Mouse (Mus musculus) erythroblast, embryonic 14.5 days (primary cell): ENCODE results near the gene Ncapd3. TPM values are rescaled to one million over a fixed set of nuclear protein-coding genes. Genes with fewer than 3 reads are reported as not detected.

Experiments used
- H3K27me3 ChIP-seq: 2 replicates; pipeline ENCODE4 v1.6.1; 2012; ENCODE audit warnings: inconsistent platforms; ENCODE audit not compliant: control insufficient read depth
- H3K36me3 ChIP-seq: 2 replicates; pipeline ENCODE4 v1.6.1; 2012; ENCODE audit warnings: mild to moderate bottlenecking, inconsistent platforms; ENCODE audit not compliant: control insufficient read depth
- H3K4me1 ChIP-seq: 2 replicates; pipeline ENCODE4 v1.6.1; 2012; ENCODE audit warnings: inconsistent platforms; ENCODE audit not compliant: control insufficient read depth
- H3K4me3 ChIP-seq: replicated peaks from 2 replicates; pipeline ENCODE3; 2012; ENCODE audit warnings: moderate library complexity, mild to moderate bottlenecking, inconsistent platforms
- H3K9me3 ChIP-seq: 2 replicates; pipeline ENCODE4 v1.6.1; 2012; ENCODE audit warnings: low read length, inconsistent platforms, mixed read lengths; ENCODE audit not compliant: control insufficient read depth
- GATA1 ChIP-seq: IDR thresholded peaks from 2 replicates; pipeline ENCODE4 v1.6.1; 2012; ENCODE audit warnings: low read length, inconsistent platforms, mixed read lengths
- TAL1 ChIP-seq: IDR thresholded peaks from 3 replicates; pipeline ENCODE4 v1.6.1; 2012; ENCODE audit warnings: low read length, inconsistent platforms, mixed read lengths
- polyA plus RNA-seq: library from polyadenylated mRNA; stranded (reverse); fragments of >175 nt; gene quantifications from 2 replicates; pipeline ENCODE4 v1.2.3, GENCODE M21; 2012

Ncapd3 gene
- polyA plus RNA-seq, 1 experiment, result 1.2 TPM

DNA sequence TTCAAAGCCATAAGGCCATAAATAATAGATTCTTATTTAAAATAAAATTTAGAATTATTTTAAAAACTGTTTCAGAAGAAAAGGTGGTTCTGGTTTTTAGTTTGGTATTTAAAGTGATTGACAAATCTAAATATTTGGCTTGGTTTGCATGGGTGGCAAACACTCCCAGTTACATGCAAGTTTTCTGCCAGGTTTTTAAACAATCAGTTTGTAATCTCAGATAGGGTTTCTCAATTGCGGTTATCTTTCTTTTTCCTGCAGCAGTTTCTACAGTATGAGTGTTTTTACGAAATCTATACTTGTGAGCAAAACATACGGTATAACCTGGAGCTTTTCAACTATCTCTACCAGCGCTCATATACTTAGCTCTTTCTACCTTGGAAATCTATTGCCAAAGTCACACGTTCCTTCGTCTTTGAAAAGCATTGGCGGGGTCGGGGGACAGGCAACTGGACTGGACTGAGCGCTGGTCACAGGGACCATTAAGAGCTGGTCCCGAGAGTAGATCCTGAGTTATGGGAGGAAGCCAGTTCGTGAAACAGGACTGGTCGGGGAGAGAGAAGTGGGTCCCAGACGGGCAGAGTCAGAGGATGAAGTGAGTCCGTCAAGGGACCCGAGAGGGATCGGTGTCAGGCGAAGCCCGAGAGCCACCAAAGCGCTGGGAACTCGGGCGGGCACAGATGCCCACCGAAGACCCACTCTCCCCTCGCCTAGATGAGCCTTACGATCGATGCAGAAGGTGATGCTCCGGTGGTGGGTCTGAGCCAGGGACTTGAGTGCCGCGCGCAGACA is 31.1 kb upstream of the Ncapd3 start:
- Histone ChIP-seq H3K36me3 (peaks cover 10% of the 10 kb centered on the region), H3K4me1 (peaks cover 37% of the 10 kb centered on the region)

DNA sequence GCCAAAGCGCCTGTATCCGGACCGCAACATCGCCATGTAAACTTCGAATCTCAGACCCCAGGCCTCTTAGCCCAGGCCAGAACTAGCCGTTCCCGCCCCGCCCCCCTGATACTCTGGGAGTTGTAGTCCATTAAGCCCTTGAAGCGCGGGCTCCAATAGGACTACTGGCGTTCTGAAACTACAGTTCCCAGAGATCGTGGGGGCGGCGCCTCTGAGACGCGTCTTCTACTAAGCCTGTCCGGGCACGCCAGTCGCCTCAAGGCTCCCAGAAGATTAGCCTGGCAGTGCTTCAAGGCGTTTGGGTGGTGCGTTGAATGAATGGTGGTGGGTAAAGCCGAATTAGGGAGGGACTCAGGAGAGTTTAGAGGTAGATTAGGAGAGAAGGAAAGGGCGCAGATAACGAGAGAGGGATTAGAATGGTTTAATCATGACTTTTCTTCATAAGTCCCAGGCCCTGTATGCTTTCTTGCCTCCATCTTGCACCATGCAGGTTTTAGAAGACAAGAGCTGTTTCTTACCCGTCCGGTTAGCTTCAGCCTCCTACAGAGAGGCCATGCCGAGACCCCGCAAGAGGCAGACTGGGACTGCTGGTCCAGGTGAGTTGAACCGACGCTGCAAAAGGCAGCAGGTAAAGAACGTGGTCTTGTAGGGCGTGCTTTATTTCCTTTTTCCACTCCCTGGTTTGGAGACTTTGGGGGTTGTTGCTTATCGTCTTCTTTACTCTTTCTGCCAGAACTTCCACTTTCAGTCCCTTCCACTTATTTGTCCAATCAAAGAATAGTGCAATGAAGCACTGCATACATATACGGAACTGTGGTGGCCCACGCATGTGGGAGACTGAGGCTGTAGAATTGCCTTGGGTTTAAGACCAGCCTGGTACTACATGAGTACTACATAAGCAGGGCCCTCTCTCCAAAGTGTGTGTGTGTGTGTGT is 30.2 kb upstream of the Ncapd3 start, which contains the start of the genes Acad8 and Thyn1:
Gene Acad8, minus strand, starts transcription at position 106 of the 935 bp plus-strand sequence.
Gene Thyn1, plus strand, starts transcription at position 250 of the 935 bp plus-strand sequence.
- peak within 1 kb of the TSS; percentile 84 for H3K4me3 ChIP-seq
- peaks cover 37% of the 10 kb centered on the region for H3K4me1 ChIP-seq
- no peaks in the 10 kb centered on the region for H3K9me3 ChIP-seq
- TF ChIP-seq TAL1 (no peak), GATA1 (no peak)
- peaks cover 17% of the 10 kb centered on the region for H3K36me3 ChIP-seq
- H3K27me3 ChIP-seq, result no peaks in the 10 kb centered on the region

More for the DNA sequence above, 31.1 kb upstream of the Ncapd3 start:
- TF ChIP-seq GATA1, result no peak
- no peak for TF ChIP-seq TAL1
- H3K9me3 ChIP-seq, result no peaks in the 10 kb centered on the region
- peak overlapping the region; percentile 84 for H3K4me3 ChIP-seq
- H3K27me3 ChIP-seq, result no peaks in the 10 kb centered on the region

GRCm38 (mm10) chr9:27005231-27005630 is 24.7 kb upstream of the Ncapd3 start:
- TF ChIP-seq TAL1 (no peak), GATA1 (no peak)
- Histone ChIP-seq H3K27me3 (no peaks in the 10 kb centered on the region), H3K9me3 (no peaks in the 10 kb centered on the region), H3K4me1 (peaks cover 13% of the 10 kb centered on the region), H3K4me3 (no peak overlapping the region), H3K36me3 (peaks cover 64% of the 10 kb centered on the region)

DNA sequence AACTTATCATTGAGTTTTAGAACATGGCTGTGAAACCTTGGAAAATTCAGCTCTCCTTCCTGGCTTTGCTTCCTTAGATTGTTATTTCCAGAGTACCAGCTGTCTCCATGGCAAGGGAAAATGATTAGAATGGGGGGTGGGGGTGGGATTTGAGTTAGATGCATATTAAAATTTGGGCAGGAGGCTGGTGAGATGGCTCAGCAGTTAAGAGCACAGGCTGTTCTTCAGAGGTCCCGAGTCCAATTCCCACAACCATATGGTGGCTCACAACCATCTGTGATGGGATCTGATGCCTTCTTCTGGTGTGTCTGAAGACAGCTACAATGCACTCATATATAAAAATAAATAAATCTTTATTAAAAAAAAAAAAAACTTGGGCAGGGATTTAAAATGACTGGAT is 24.0 kb upstream of the Ncapd3 start:
- TF ChIP-seq GATA1 (no peak), TAL1 (no peak)
- Histone ChIP-seq H3K9me3 (no peaks in the 10 kb centered on the region), H3K4me3 (no peak overlapping the region), H3K36me3 (peaks cover 69% of the 10 kb centered on the region), H3K4me1 (peaks cover 6% of the 10 kb centered on the region), H3K27me3 (no peaks in the 10 kb centered on the region)

DNA sequence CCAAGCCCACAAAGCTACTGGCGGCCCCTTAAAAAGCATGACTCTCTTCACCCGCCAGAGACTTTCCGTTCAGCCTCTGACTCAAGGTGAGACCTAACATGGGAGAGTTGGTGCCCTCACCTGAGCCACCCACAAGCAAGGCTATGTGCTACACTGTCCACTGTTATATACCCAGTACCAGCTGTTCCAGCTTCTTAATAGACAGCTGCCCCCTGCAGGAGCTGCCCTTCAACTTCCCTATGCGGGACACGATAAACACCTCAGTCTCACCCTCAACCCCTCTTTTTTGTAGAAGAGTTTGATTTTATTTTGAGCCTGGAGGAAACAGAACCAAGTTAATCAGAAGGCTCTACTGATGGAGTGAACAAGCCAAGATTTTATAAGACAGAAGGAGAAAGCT is 23.1 kb upstream of the Ncapd3 start:
- Histone ChIP-seq H3K4me3 (no peak overlapping the region), H3K27me3 (no peaks in the 10 kb centered on the region), H3K36me3 (peaks cover 77% of the 10 kb centered on the region), H3K4me1 (no peaks in the 10 kb centered on the region), H3K9me3 (no peaks in the 10 kb centered on the region)
- TF ChIP-seq TAL1 (no peak), GATA1 (no peak)

GRCm38 (mm10) chr9:27009231-27009630 is 20.7 kb upstream of the Ncapd3 start:
- TF ChIP-seq GATA1 (no peak), TAL1 (no peak)
- Histone ChIP-seq H3K9me3 (no peaks in the 10 kb centered on the region), H3K4me3 (no peak overlapping the region), H3K4me1 (no peaks in the 10 kb centered on the region), H3K27me3 (no peaks in the 10 kb centered on the region), H3K36me3 (peaks cover 86% of the 10 kb centered on the region)

DNA sequence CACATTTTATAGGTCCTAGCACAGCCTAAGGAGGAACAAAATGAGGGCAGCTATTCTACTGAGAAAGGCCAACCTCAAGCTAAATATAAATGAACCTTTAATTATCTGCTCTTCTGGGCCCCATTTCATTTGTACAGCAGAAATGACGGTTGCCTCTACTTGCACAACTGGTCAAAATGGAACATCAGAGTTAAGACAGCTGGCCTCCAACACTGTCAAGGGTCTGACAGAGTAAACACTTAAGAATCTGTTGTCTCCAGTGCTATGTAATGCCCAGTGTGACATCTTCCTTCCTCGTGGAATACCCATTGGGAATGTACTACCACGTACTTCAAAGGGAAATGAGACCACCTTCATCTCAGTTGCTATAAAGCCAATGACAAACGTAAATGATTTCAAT is 18.4 kb upstream of the Ncapd3 start:
- Histone ChIP-seq H3K4me1 (no peaks in the 10 kb centered on the region), H3K9me3 (no peaks in the 10 kb centered on the region), H3K4me3 (no peak overlapping the region), H3K27me3 (no peaks in the 10 kb centered on the region), H3K36me3 (peaks cover 87% of the 10 kb centered on the region)
- TF ChIP-seq TAL1 (no peak), GATA1 (no peak)

DNA sequence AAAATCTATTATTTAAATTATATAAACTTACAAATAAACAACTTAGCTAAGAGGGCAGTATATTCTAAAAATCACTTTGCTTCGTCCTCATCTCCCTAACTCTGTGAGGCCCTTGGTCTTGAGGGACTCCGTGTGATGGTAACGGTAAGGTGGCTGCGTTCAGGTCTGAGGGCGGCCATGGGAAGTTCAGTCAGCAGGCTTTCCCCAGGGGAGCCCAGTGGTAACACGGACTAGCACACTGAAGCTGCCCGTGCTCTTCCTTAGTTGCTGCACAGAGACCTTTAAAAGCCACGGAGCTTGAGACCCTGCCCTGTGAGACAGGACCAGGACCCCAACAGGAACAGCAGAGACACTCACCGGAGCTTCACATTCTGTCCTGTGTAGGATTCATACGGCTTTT is 11.0 kb upstream of the Ncapd3 start:
- Histone ChIP-seq H3K9me3 (no peaks in the 10 kb centered on the region), H3K36me3 (peaks cover 56% of the 10 kb centered on the region), H3K4me1 (no peaks in the 10 kb centered on the region; the same call in 1 of the 2 replicates), H3K27me3 (no peaks in the 10 kb centered on the region), H3K4me3 (no peak overlapping the region)
- TF ChIP-seq GATA1 (no peak), TAL1 (no peak)

GRCm38 (mm10) chr9:27023681-27024080 is 6.3 kb upstream of the Ncapd3 start:
- no peak for TF ChIP-seq GATA1
- TF ChIP-seq TAL1, result no peak
- H3K9me3 ChIP-seq, result no peaks in the 10 kb centered on the region
- no peak overlapping the region for H3K4me3 ChIP-seq
- peaks cover 22% of the 10 kb centered on the region for H3K4me1 ChIP-seq
- H3K27me3 ChIP-seq, result no peaks in the 10 kb centered on the region
- H3K36me3 ChIP-seq, result peaks cover 20% of the 10 kb centered on the region
